Mouse (Mus musculus) MEL (cell line): ENCODE data around the gene Gdf11. TPM values are rescaled to one million over a fixed set of nuclear protein-coding genes. Genes with fewer than 3 reads are reported as not detected.

Experiments
- DNase-seq: peaks from one replicate; pipeline ENCODE4 v3.0.0; 2011; ENCODE audit warnings: low read depth, low spot score
- H3K27ac ChIP-seq: 2 replicates; pipeline ENCODE4 v1.5.1; 2012; ENCODE audit warnings: low read depth, mild to moderate bottlenecking, control low read depth, low read length, moderate library complexity; ENCODE audit not compliant: control insufficient read depth
- H3K27me3 ChIP-seq, 2 experiments: fragments of 150-350 bp in 1 of 2; sonication (generic) in 1 of 2; 2 replicates each; pipeline ENCODE4 v1.6.1; 2012; ENCODE audit warnings: low read length in 2 of 2, mild to moderate bottlenecking in 2 of 2, improper control_type of control experiment in 1 of 2, moderate library complexity in 1 of 2; ENCODE audit not compliant: insufficient read depth in 2 of 2, control insufficient read depth in 1 of 2
- H3K36me3 ChIP-seq, 2 experiments: 2 replicates each; pipeline ENCODE4 v1.6.1; 2012 to 2014; ENCODE audit warnings: low read length in 2 of 2, improper control_type of control experiment in 1 of 2, inconsistent platforms in 1 of 2, mild to moderate bottlenecking in 1 of 2; ENCODE audit not compliant: insufficient read depth in 2 of 2, control insufficient read depth in 1 of 2
- H3K4me1 ChIP-seq, 2 experiments: fragments of 150-350 bp in 1 of 2; sonication (generic) in 1 of 2; 2 replicates each; pipeline ENCODE4 v1.6.1; 2012; ENCODE audit warnings: low read length in 2 of 2, improper control_type of control experiment in 1 of 2, mild to moderate bottlenecking in 1 of 2; ENCODE audit not compliant: insufficient read depth in 2 of 2, control insufficient read depth in 1 of 2
- H3K4me3 ChIP-seq, 2 experiments: fragments of 150-350 bp in 1 of 2; sonication (generic) in 1 of 2; 2 replicates each; pipeline ENCODE4 v1.5.1; 2012; ENCODE audit warnings: low read depth in 2 of 2, low read length in 2 of 2, mild to moderate bottlenecking in 2 of 2, moderate library complexity in 2 of 2, control low read depth in 1 of 2, improper control_type of control experiment in 1 of 2; ENCODE audit not compliant: control insufficient read depth in 1 of 2, insufficient read depth in 1 of 2
- H3K79me2 ChIP-seq: 2 replicates; pipeline ENCODE4 v1.6.1; 2012; ENCODE audit warnings: mild to moderate bottlenecking, low read length, moderate library complexity; ENCODE audit not compliant: control insufficient read depth, poor library complexity, insufficient read depth
- H3K9ac ChIP-seq: 2 replicates; pipeline ENCODE4 v1.6.1; 2012; ENCODE audit warnings: low read depth, mild to moderate bottlenecking, control low read depth, low read length, moderate library complexity; ENCODE audit not compliant: control insufficient read depth, poor library complexity, severe bottlenecking
- H3K9me3 ChIP-seq: fragments of 150-350 bp; sonication (generic); replicated peaks from 2 replicates; pipeline ENCODE4 v1.6.1; 2012; ENCODE audit warnings: mild to moderate bottlenecking, low read length, improper control_type of control experiment, moderate library complexity; ENCODE audit not compliant: insufficient read depth
- BHLHE40 ChIP-seq: IDR thresholded peaks from 2 replicates; pipeline ENCODE4 v1.6.1; 2012; ENCODE audit warnings: low read depth, mild to moderate bottlenecking, inconsistent platforms, low read length, improper control_type of control experiment, borderline replicate concordance
- CHD1 ChIP-seq: IDR thresholded peaks from 2 replicates; pipeline ENCODE4 v1.6.1; 2012; ENCODE audit warnings: low read depth, mild to moderate bottlenecking, inconsistent platforms, low read length, improper control_type of control experiment
- CHD2 ChIP-seq: IDR thresholded peaks from 2 replicates; pipeline ENCODE4 v1.6.1; 2011; ENCODE audit warnings: low read length, improper control_type of control experiment
- CTCF ChIP-seq, 3 experiments: IDR thresholded peaks in 2 of 3; conservative IDR thresholded peaks in 1 of 3; 2 replicates each; pipeline ENCODE4 v1.5.1; 2011 to 2012; ENCODE audit warnings: low read length in 3 of 3, low read depth in 2 of 3, mild to moderate bottlenecking in 2 of 3, improper control_type of control experiment in 1 of 3, inconsistent platforms in 1 of 3, mixed read lengths in 1 of 3, moderate library complexity in 1 of 3; ENCODE audit not compliant: control insufficient read depth in 1 of 3, insufficient read depth in 1 of 3, poor library complexity in 1 of 3, severe bottlenecking in 1 of 3
- E2F4 ChIP-seq: IDR thresholded peaks from 2 replicates; pipeline ENCODE4 v1.6.1; 2011; ENCODE audit warnings: low read depth, low read length, improper control_type of control experiment, borderline replicate concordance
- ELF1 ChIP-seq: IDR thresholded peaks from 2 replicates; pipeline ENCODE4 v1.6.1; 2014; ENCODE audit warnings: low read depth, mild to moderate bottlenecking, inconsistent platforms, low read length, improper control_type of control experiment, moderate library complexity
- EP300 ChIP-seq, 2 experiments: IDR thresholded peaks; 2 replicates each; pipeline ENCODE4 v1.6.1; 2011; ENCODE audit warnings: improper control_type of control experiment in 2 of 2, low read length in 2 of 2, low read depth in 1 of 2, mild to moderate bottlenecking in 1 of 2
- ETS1 ChIP-seq: IDR thresholded peaks from 2 replicates; pipeline ENCODE4 v1.6.1; 2012; ENCODE audit warnings: low read depth, mild to moderate bottlenecking, inconsistent platforms, low read length, improper control_type of control experiment, moderate library complexity
- GABPA ChIP-seq: IDR thresholded peaks from 2 replicates; pipeline ENCODE4 v1.6.1; 2012; ENCODE audit warnings: low read depth, mild to moderate bottlenecking, inconsistent platforms, low read length, improper control_type of control experiment, moderate library complexity
- GATA1 ChIP-seq: IDR thresholded peaks from 2 replicates; pipeline ENCODE4 v1.6.1; 2011; ENCODE audit warnings: low read depth, low read length, improper control_type of control experiment
- HCFC1 ChIP-seq: IDR thresholded peaks from 2 replicates; pipeline ENCODE4 v1.6.1; 2012; ENCODE audit warnings: low read depth, mild to moderate bottlenecking, inconsistent platforms, low read length, improper control_type of control experiment, moderate library complexity
- JUND ChIP-seq: IDR thresholded peaks from 2 replicates; pipeline ENCODE4 v1.6.1; 2011; ENCODE audit warnings: low read depth, mild to moderate bottlenecking, improper control_type of control experiment, low read length
- KAT2A ChIP-seq: conservative IDR thresholded peaks from 2 replicates; pipeline ENCODE4 v1.6.1; 2012; ENCODE audit warnings: low read depth, low read length, improper control_type of control experiment, inconsistent platforms
- MAFK ChIP-seq: IDR thresholded peaks from 2 replicates; pipeline ENCODE4 v1.6.1; 2011; ENCODE audit warnings: low read depth, mild to moderate bottlenecking, low read length, improper control_type of control experiment, borderline replicate concordance
- MAX ChIP-seq: IDR thresholded peaks from 2 replicates; pipeline ENCODE4 v1.6.1; 2011; ENCODE audit warnings: low read length, improper control_type of control experiment
- MAZ ChIP-seq: IDR thresholded peaks from 2 replicates; pipeline ENCODE4 v1.6.1; 2012; ENCODE audit warnings: low read depth, mild to moderate bottlenecking, inconsistent platforms, low read length, improper control_type of control experiment
- MEF2A ChIP-seq: IDR thresholded peaks from 2 replicates; pipeline ENCODE4 v1.6.1; 2014; ENCODE audit warnings: low read depth, mild to moderate bottlenecking, inconsistent platforms, low read length, improper control_type of control experiment; ENCODE audit not compliant: poor library complexity, insufficient replicate concordance, severe bottlenecking; ENCODE audit errors: extremely low read depth
- MXI1 ChIP-seq: IDR thresholded peaks from 2 replicates; pipeline ENCODE4 v1.6.1; 2011; ENCODE audit warnings: mild to moderate bottlenecking, low read depth, low read length, improper control_type of control experiment
- MYB ChIP-seq: IDR thresholded peaks from 2 replicates; pipeline ENCODE4 v1.6.1; 2011; ENCODE audit warnings: mild to moderate bottlenecking, low read depth, low read length, improper control_type of control experiment
- MYC ChIP-seq: IDR thresholded peaks from 2 replicates; pipeline ENCODE4 v1.6.1; 2011; ENCODE audit warnings: low read depth, mild to moderate bottlenecking, low read length, improper control_type of control experiment, moderate library complexity
- NELFE ChIP-seq: IDR thresholded peaks from 2 replicates; pipeline ENCODE4 v1.6.1; 2011; ENCODE audit warnings: low read depth, low read length, improper control_type of control experiment
- NRF1 ChIP-seq: IDR thresholded peaks from 2 replicates; pipeline ENCODE4 v1.6.1; 2014; ENCODE audit warnings: low read depth, mild to moderate bottlenecking, inconsistent platforms, low read length, improper control_type of control experiment, moderate library complexity; ENCODE audit not compliant: poor library complexity, insufficient read depth, severe bottlenecking
- POLR2A ChIP-seq, 2 experiments: IDR thresholded peaks; 2 replicates each; pipeline ENCODE4 v1.6.1; 2011 to 2012; ENCODE audit warnings: low read length in 2 of 2, mild to moderate bottlenecking in 2 of 2, control low read depth in 1 of 2, improper control_type of control experiment in 1 of 2, low read depth in 1 of 2, moderate library complexity in 1 of 2; ENCODE audit not compliant: control insufficient read depth in 1 of 2, insufficient read depth in 1 of 2, poor library complexity in 1 of 2
- POLR2AphosphoS2 ChIP-seq: IDR thresholded peaks from 2 replicates; pipeline ENCODE4 v1.6.1; 2011; ENCODE audit warnings: low read length, improper control_type of control experiment
- POLR2AphosphoS5 ChIP-seq: IDR thresholded peaks from 2 replicates; pipeline ENCODE4 v1.6.1; 2012; ENCODE audit warnings: low read depth, borderline replicate concordance, mild to moderate bottlenecking, inconsistent platforms, low read length, moderate library complexity, mixed read lengths
- RAD21 ChIP-seq: IDR thresholded peaks from 2 replicates; pipeline ENCODE4 v1.6.1; 2011; ENCODE audit warnings: mild to moderate bottlenecking, low read depth, low read length, improper control_type of control experiment
- RCOR1 ChIP-seq: IDR thresholded peaks from 2 replicates; pipeline ENCODE4 v1.6.1; 2012; ENCODE audit warnings: low read depth, mild to moderate bottlenecking, inconsistent platforms, low read length, improper control_type of control experiment
- SIN3A ChIP-seq: IDR thresholded peaks from 2 replicates; pipeline ENCODE4 v1.6.1; 2012; ENCODE audit warnings: low read length, improper control_type of control experiment, inconsistent platforms
- SMC3 ChIP-seq: IDR thresholded peaks from 2 replicates; pipeline ENCODE4 v1.6.1; 2011; ENCODE audit warnings: low read depth, low read length, improper control_type of control experiment
- TAL1 ChIP-seq: IDR thresholded peaks from 2 replicates; pipeline ENCODE4 v1.6.1; 2012; ENCODE audit warnings: mild to moderate bottlenecking, inconsistent platforms, low read length, moderate library complexity, mixed read lengths
- TBP ChIP-seq: IDR thresholded peaks from 2 replicates; pipeline ENCODE4 v1.8.0; 2011; ENCODE audit warnings: low read depth, low read length, improper control_type of control experiment
- TCF12 ChIP-seq: IDR thresholded peaks from 2 replicates; pipeline ENCODE4 v1.6.1; 2014; ENCODE audit warnings: low read depth, mild to moderate bottlenecking, inconsistent platforms, low read length, improper control_type of control experiment, moderate library complexity
- UBTF ChIP-seq: IDR thresholded peaks from 2 replicates; pipeline ENCODE4 v1.6.1; 2012; ENCODE audit warnings: low read depth, mild to moderate bottlenecking, inconsistent platforms, low read length, improper control_type of control experiment, moderate library complexity, borderline replicate concordance; ENCODE audit not compliant: insufficient read depth
- USF1 ChIP-seq: IDR thresholded peaks from 2 replicates; pipeline ENCODE4 v1.6.1; 2014; ENCODE audit warnings: low read depth, mild to moderate bottlenecking, inconsistent platforms, low read length, improper control_type of control experiment, moderate library complexity
- USF2 ChIP-seq, 2 experiments: IDR thresholded peaks; 2 replicates each; pipeline ENCODE4 v1.6.1; 2011 to 2012; ENCODE audit warnings: improper control_type of control experiment in 2 of 2, low read length in 2 of 2, borderline replicate concordance in 1 of 2, inconsistent platforms in 1 of 2, low read depth in 1 of 2, mild to moderate bottlenecking in 1 of 2; ENCODE audit not compliant: insufficient read depth in 1 of 2
- ZKSCAN1 ChIP-seq: IDR thresholded peaks from 2 replicates; pipeline ENCODE4 v1.6.1; 2012; ENCODE audit warnings: low read depth, mild to moderate bottlenecking, inconsistent platforms, low read length, improper control_type of control experiment, moderate library complexity
- ZMIZ1 ChIP-seq: IDR thresholded peaks from 2 replicates; pipeline ENCODE4 v1.6.1; 2012; ENCODE audit warnings: low read depth, mild to moderate bottlenecking, inconsistent platforms, low read length, improper control_type of control experiment, moderate library complexity
- ZNF384 ChIP-seq: IDR thresholded peaks from 2 replicates; pipeline ENCODE4 v1.6.1; 2012; ENCODE audit warnings: low read depth, mild to moderate bottlenecking, inconsistent platforms, low read length, improper control_type of control experiment
- polyA plus RNA-seq, 2 experiments: library from polyadenylated mRNA; stranded (reverse) in 1 of 2; unstranded in 1 of 2; fragments of >175 nt in 1 of 2; fragments of >200 nt in 1 of 2; gene quantifications; 2 replicates each; pipeline versions ENCODE4 v1.2.1 to v1.2.4; 2012; ENCODE audit warnings: low replicate concordance in 2 of 2, low read depth in 1 of 2; ENCODE audit not compliant: insufficient read length in 2 of 2, insufficient read depth in 1 of 2, missing spikeins in 1 of 2
- total RNA-seq: library from RNA; depleted of rRNA; stranded (reverse); fragments of 300-350 nt; gene quantifications from 2 replicates; pipeline ENCODE4 v1.2.3, GENCODE M21; 2012

Gdf11 gene
- total and polyA plus RNA-seq, 3 experiments = 2.3 to 2.8 TPM; not detected in 1

- H3K27ac ChIP-seq = no peak overlapping the region
- peaks cover 29 to 38% of the 10 kb centered on the region in 2 experiments for H3K36me3 ChIP-seq
- no peak overlapping the region for H3K9ac ChIP-seq
- no peaks in the 10 kb centered on the region for H3K9me3 ChIP-seq
- H3K79me2 ChIP-seq = 0 out of 2 replicates have a peak, but pooled peaks cover 4% of the 10 kb centered on the region
- H3K4me3 ChIP-seq = no peak overlapping the region
- peaks cover 15 to 23% of the 10 kb centered on the region in 2 experiments for H3K4me1 ChIP-seq
- no peaks in the 10 kb centered on the region for H3K27me3 ChIP-seq
- DNase-seq = peak; percentile 38
- TF ChIP-seq KAT2A (no peak), TAL1 (0 out of 2 replicates have a peak, but pooled peaks have one; percentile 14), NELFE (no peak), MEF2A (no peak), EP300 (IDR thresholded peaks at IDR 0.05; ENCODE audit: low read depth in 1 of 2, low read length in 2 of 2) (peak; percentile 75 to 81; a peak in 3 of 4 replicates), MAFK (no peak), POLR2A (IDR thresholded peaks at IDR 0.05; ENCODE audit: control insufficient read depth in 1 of 2, insufficient read depth in 1 of 2, low read depth in 1 of 2, low read length in 2 of 2, poor library complexity in 1 of 2) (no peak), ZNF384 (no peak), RAD21 (no peak), MAX (no peak), RCOR1 (no peak), BHLHE40 (no peak), TCF12 (peak; percentile 84), UBTF (no peak), ZKSCAN1 (no peak), ELF1 (no peak), GATA1 (peak; percentile 80), CHD1 (no peak), POLR2AphosphoS5 (no peak), USF1 (no peak), HCFC1 (no peak), MYB (no peak), NRF1 (no peak), ZMIZ1 (no peak), MAZ (no peak), GABPA (no peak), CHD2 (no peak), MXI1 (no peak), CTCF (IDR thresholded peaks at IDR 0.05 in 2 of 3, conservative IDR thresholded peaks at IDR 0.05 in 1 of 3; ENCODE audit: control insufficient read depth in 1 of 3, insufficient read depth in 1 of 3, low read depth in 2 of 3, low read length in 3 of 3, poor library complexity in 1 of 3, severe bottlenecking in 1 of 3) (no peak), TBP (no peak), POLR2AphosphoS2 (no peak), E2F4 (no peak), USF2 (IDR thresholded peaks at IDR 0.05; ENCODE audit: borderline replicate concordance in 1 of 2, insufficient read depth in 1 of 2, low read depth in 1 of 2, low read length in 2 of 2) (no peak), ETS1 (peak; percentile 58; the same call in 1 of the 2 replicates), MYC (no peak), SIN3A (0 out of 2 replicates have a peak, but pooled peaks have one; percentile 19), JUND (no peak), SMC3 (no peak)
Measured at GRCm38 (mm10) chr10:128840612-128841011, 50.9 kb downstream of the Gdf11 start.
